Mouse (Mus musculus): ENCODE data around the gene Polr2a. TPM values are rescaled to one million over a fixed set of nuclear protein-coding genes. Genes with fewer than 3 reads are reported as not detected.

The Polr2a gene
- total RNA-seq, 2 experiments from 2014 or later, result 53.3 to 53.6 TPM

GRCm38 (mm10) chr11:69689891-69690290 is 68.5 kb downstream of the Polr2a start:
- no peak for DNase-seq (ENCODE audit: low spot score in 2 of 2)
- intact Hi-C loops (cut with DNase I), result no loop called here

GRCm38 (mm10) chr11:69687061-69687460 is 71.4 kb downstream of the Polr2a start:
- intact Hi-C loops (cut with DNase I), result no loop called here
- no peak for DNase-seq (ENCODE audit: low spot score in 2 of 2)

GRCm38 (mm10) chr11:69686377-69686776 is 72.1 kb downstream of the Polr2a start:
- DNase-seq (ENCODE audit: low spot score in 2 of 2), result no peak
- intact Hi-C loops (cut with DNase I), result no loop called here

GRCm38 (mm10) chr11:69685526-69686148 is 72.8 kb downstream of the Polr2a start, which contains the start of gene Tnfsf13:
TSS of gene Tnfsf13 (minus strand) at chr11:69685784.
- intact Hi-C loops (cut with DNase I), result no loop called here
- peak; percentile 50 to 70 for DNase-seq (ENCODE audit: low spot score in 2 of 2)

DNA sequence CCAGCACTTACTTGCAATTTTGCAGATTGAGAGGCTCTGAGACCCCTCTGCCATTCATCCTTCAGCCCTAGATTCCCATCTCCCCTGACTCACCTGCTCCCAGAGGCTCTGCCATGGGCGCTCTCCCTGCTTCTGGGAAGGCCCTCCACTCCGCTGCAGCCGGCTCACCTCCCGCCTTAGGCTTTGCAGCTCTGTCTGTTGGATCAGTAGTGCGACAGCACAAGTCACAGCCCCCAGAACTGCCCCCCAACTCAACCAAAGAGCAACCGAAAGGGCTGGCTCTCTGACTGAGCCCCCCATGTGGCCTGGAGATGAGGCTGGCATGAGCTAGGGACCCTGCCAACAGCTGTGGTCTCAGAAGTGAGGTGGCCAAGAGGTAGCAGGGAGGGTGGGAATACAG is 73.5 kb downstream of the Polr2a start:
- intact Hi-C loops (cut with DNase I), result loop anchor here (5.0 kb wide), 2 partner anchors 192 to 237 kb away; partner anchors contain the start of genes Eif5a and Tmem95
- DNase-seq (ENCODE audit: low spot score in 2 of 2), result no peak

DNA sequence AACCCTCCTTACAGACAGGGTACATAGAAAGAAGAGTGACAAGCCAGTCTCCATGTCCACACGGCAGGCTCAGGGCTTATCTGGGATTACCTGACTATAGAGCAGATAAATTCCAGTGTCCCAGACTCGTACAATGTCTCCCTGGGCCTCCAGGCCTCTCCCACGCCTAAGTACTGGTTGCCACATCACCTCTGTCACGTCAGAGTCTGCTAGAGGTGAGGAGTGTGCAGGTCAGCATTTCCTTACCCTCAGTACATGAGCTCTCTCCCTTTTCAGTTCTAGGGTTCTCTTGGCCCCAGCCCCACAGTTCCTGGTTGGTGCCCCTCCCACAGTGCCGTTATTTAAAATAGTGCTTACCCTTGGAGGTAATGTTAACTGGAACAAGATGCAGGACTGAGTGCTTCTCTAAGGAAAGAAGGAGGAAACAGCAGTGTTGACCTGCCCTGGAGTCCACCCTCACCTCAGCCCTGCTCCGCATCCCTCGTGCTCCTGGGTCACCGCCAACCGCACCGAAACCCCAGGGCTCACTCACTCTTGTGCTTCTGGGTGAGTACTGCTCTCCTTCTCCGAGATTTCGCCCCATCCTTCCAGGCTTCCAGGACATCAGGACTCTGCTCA is 74.2 kb downstream of the Polr2a start:
- no peak for DNase-seq (ENCODE audit: low spot score in 2 of 2)
- intact Hi-C loops (cut with DNase I), result loop anchor here (5.0 kb wide), 2 partner anchors 193 to 238 kb away; partner anchors contain the start of genes Eif5a and Tmem95

Other genes starting within 250 kb of the Polr2a start
- 1 to 10 TPM; 3.0 to 3.6 TPM for gene Dnah2, start 209.5 kb downstream of the Polr2a start, total RNA-seq (2021)
- gene Efnb3, start 198.4 kb downstream of the Polr2a start, total RNA-seq (2021), result 10 to 100 TPM; 57.5 to 60.4 TPM
- 10 to 100 TPM; 10.1 to 10.4 TPM for gene Wrap53, start 178.4 kb downstream of the Polr2a start, total RNA-seq (2021)
- 10 to 100 TPM; 18.7 to 21.1 TPM for gene Trp53, start 178.3 kb downstream of the Polr2a start, total RNA-seq (2021)
- gene Atp1b2, start 152.7 kb downstream of the Polr2a start, total RNA-seq (2021), result 100 to 1,000 TPM; 403 to 438 TPM
- gene Shbg, start 140.7 kb downstream of the Polr2a start, total RNA-seq (2021), result not detected
- gene Sat2, start 136.6 kb downstream of the Polr2a start, total RNA-seq (2021), result 1 to 10 TPM; 7.4 to 7.7 TPM
- 100 to 1,000 TPM; 122 to 133 TPM for gene Fxr2, start 125.6 kb downstream of the Polr2a start, total RNA-seq (2021)
- gene Sox15, start 103.3 kb downstream of the Polr2a start, total RNA-seq (2021), result not detected
- 10 to 100 TPM; 59.1 to 59.7 TPM for gene Mpdu1, start 96.0 kb downstream of the Polr2a start, total RNA-seq (2021)
- gene Cd68, start 92.5 kb downstream of the Polr2a start, total RNA-seq (2021), result 10 to 100 TPM; 17.5 to 19.6 TPM
- gene Eif4a1, start 86.2 kb downstream of the Polr2a start, total RNA-seq (2021), result 100 to 1,000 TPM; 323 to 328 TPM
- 10 to 100 TPM; 94.3 to 97.5 TPM for gene Senp3, start 76.6 kb downstream of the Polr2a start, total RNA-seq (2021)
- gene Tnfsf13, start 72.9 kb downstream of the Polr2a start, total RNA-seq (2021), result 1 to 10 TPM; 2.0 to 2.7 TPM
- gene Tnfsf12, start 62.8 kb downstream of the Polr2a start, total RNA-seq (2021), result 1 to 10 TPM; 8.6 to 8.9 TPM
- 1 to 10 TPM; 1.9 to 2.2 TPM for gene Tnfsfm13, start 62.5 kb downstream of the Polr2a start, total RNA-seq (2021)
- gene Slc35g3, start 3.3 kb upstream of the Polr2a start, total RNA-seq (2021), result not detected
- 100 to 1,000 TPM; 110 to 114 TPM for gene Zbtb4, start 7.3 kb upstream of the Polr2a start, total RNA-seq (2021)
- gene Chrnb1, start 37.3 kb upstream of the Polr2a start, total RNA-seq (2021), result 1 to 10 TPM; 1.3 to 2.0 TPM
- 10 to 100 TPM; 14.9 to 17.2 TPM for gene Fgf11, start 43.2 kb upstream of the Polr2a start, total RNA-seq (2021)
- gene Tmem102, start 47.0 kb upstream of the Polr2a start, total RNA-seq (2021), result not detected
- gene Gm39566, start 56.7 kb upstream of the Polr2a start, total RNA-seq (2021), result not detected
- not detected for gene Spem2, start 59.8 kb upstream of the Polr2a start, total RNA-seq (2021)
- under 1 TPM in 1 of 2 experiments, not detected in 1; 0.43 TPM for gene Spem1, start 63.5 kb upstream of the Polr2a start, total RNA-seq (2021)
- 100 to 1,000 TPM; 233 to 248 TPM for gene Nlgn2, start 79.1 kb upstream of the Polr2a start, total RNA-seq (2021)
- gene Tmem256, start 79.9 kb upstream of the Polr2a start, total RNA-seq (2021), result 100 to 1,000 TPM; 129 to 134 TPM
- 10 to 100 TPM; 15.6 to 19.2 TPM for gene Plscr3, start 87.7 kb upstream of the Polr2a start, total RNA-seq (2021)
- under 1 TPM in 1 of 2 experiments, not detected in 1; 0.27 TPM for gene Tnk1, start 100.1 kb upstream of the Polr2a start, total RNA-seq (2021)
- not detected for gene Tmem95, start 119.4 kb upstream of the Polr2a start, total RNA-seq (2021)
- gene Kctd11, start 122.8 kb upstream of the Polr2a start, total RNA-seq (2021), result 1 to 10 TPM; 1.1 to 1.2 TPM
- gene Acap1, start 136.9 kb upstream of the Polr2a start, total RNA-seq (2021), result not detected
- under 1 TPM; 0.55 to 0.60 TPM for gene 2810408A11Rik, start 142.3 kb upstream of the Polr2a start, total RNA-seq (2021)
- 100 to 1,000 TPM; 113 to 117 TPM for gene Neurl4, start 142.4 kb upstream of the Polr2a start, total RNA-seq (2021)
- gene Gps2, start 155.3 kb upstream of the Polr2a start, total RNA-seq (2021), result 10 to 100 TPM; 26.9 to 33.2 TPM
- 100 to 1,000 TPM; 425 to 450 TPM for gene Eif5a, start 163.3 kb upstream of the Polr2a start, total RNA-seq (2021)
- gene Ybx2, start 177.2 kb upstream of the Polr2a start, total RNA-seq (2021), result 10 to 100 TPM in 1 of 2 experiments, 1 to 10 TPM in 1; 6.1 to 10.7 TPM
- 1 to 10 TPM; 2.3 to 3.5 TPM for gene Slc2a4, start 189.6 kb upstream of the Polr2a start, total RNA-seq (2021)
- not detected for gene Cldn7, start 206.1 kb upstream of the Polr2a start, total RNA-seq (2021)
- 100 to 1,000 TPM; 117 to 129 TPM for gene Ctdnep1, start 222.5 kb upstream of the Polr2a start, total RNA-seq (2021)
- 100 to 1,000 TPM; 106 to 109 TPM for gene Elp5, start 223.9 kb upstream of the Polr2a start, total RNA-seq (2021)
- 100 to 1,000 TPM; 217 to 218 TPM for gene Gabarap, start 232.5 kb upstream of the Polr2a start, total RNA-seq (2021)
- 10 to 100 TPM; 44.6 to 47.5 TPM for gene Phf23, start 237.1 kb upstream of the Polr2a start, total RNA-seq (2021)
- 10 to 100 TPM; 26.1 to 32.2 TPM for gene Dvl2, start 242.0 kb upstream of the Polr2a start, total RNA-seq (2021)